Mouse (Mus musculus) ovary, adult 10 weeks (tissue): ENCODE measurements around the gene C8a. TPM values are rescaled to one million over a fixed set of nuclear protein-coding genes. Genes with fewer than 3 reads are reported as not detected.

ENCODE experiments used
- polyA plus RNA-seq: library from polyadenylated mRNA; stranded (reverse); fragments of 350-450 nt; fragmentation: Illumina TruSeq; extraction: RNeasy Lipid Tissue Mini Kit (QIAGEN cat#74804); gene quantifications from one replicate; pipeline ENCODE4 v1.2.3, GENCODE M21; 2014

C8a gene
- not detected for polyA plus RNA-seq

GRCm38 (mm10) chr4:104876323-104876722 lies at the start of gene C8a:
TSS of gene C8a (minus strand) at chr4:104876398.

GRCm38 (mm10) chr4:104913291-104914129 lies 37.3 kb upstream of the C8a start, which contains the start of gene Fyb2:
TSS of gene Fyb2 (plus strand) at chr4:104913456.

GRCm38 (mm10) chr4:104857029-104857428 lies 19.2 kb downstream of the C8a start, which contains the start of gene Gm17662:
TSS of gene Gm17662 (plus strand) at chr4:104857329.

GRCm38 (mm10) chr4:104766065-104766464 lies 110.1 kb downstream of the C8a start, which contains the start of gene C8b:
TSS of gene C8b (plus strand) at chr4:104766317.

Other genes with a start within 250 kb of the C8a start
- gene C8b, start 110.1 kb downstream of the C8a start, polyA plus RNA-seq = 0.97 TPM
- not detected for gene Gm17662, start 19.1 kb downstream of the C8a start, polyA plus RNA-seq
- 9.1 TPM for gene Fyb2, start 37.1 kb upstream of the C8a start, polyA plus RNA-seq
- 24.3 TPM for gene Prkaa2, start 233.5 kb upstream of the C8a start, polyA plus RNA-seq